Mouse (Mus musculus) heart, postnatal 0 days (tissue): ENCODE results near the gene Paqr5.

Source experiments
- CTCF ChIP-seq: IDR thresholded peaks from 2 replicates; pipeline ENCODE4 v1.5.1; 2016; ENCODE audit warnings: antibody characterized with exemption, control low read depth, low read depth
- EP300 ChIP-seq: IDR thresholded peaks from 2 replicates; pipeline ENCODE4 v1.6.1; 2016; ENCODE audit warnings: antibody characterized with exemption, low read depth

DNA sequence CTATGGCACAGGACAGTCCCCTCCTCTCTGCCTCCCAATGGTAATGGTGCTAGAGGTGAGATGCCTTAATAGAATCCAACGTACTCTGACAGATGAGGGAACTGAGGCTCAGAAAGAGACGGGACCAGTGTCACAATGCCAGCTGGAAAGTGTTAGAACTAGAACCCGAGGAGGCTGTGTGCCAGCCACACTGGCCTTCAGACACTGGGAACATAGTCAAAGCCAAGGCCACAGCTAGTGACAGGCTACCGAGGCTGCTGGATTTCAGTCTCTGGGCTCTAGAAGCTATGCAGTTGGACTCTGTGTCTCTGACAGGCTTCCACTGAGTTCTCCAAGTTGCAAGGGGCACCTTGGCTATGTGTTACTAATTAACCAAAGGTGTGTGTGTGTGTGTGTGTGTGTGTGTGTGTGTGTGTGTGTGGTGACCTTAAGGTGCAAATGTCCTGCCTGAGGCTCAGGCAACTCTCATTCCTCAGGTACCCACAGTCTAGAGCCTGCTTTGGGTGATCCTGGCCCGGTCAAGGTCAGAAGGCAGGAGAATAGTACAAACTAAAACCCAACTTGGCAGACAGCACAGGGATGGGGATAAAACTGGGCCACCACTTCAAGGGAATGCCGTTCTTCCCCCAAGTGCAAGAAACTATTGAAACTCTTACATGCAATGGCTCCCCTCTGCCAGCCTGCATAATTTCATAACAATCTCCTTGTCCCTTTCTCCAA, 3.5 kb downstream of the Paqr5 start:
- TF ChIP-seq EP300 (no peak), CTCF (no peak)
